Mouse (Mus musculus): Measurements from ENCODE around the gene Tmem222.

DNA sequence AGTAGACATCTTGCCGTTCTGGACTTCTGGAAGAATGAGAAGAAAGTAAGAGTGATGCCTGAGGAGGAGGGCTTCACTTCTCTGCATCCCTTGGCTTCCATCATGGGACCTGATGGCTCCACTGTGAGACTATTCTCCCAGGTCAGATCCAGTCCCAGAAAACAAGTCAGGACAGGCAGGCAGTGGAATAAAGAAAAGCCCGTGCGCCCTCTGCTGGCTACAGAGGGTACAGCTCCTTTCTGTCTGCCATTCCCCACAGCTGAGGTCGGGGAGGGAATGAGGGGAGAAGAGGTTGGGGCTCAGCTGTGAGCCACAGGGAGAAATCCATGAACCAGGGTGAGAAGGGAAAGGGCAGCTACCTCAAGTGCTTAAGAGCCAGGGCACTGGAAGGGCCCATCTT, 24.2 kb upstream of the Tmem222 start:
- TF ChIP-seq POLR2A (IDR thresholded peaks at IDR 0.05; ENCODE audit: insufficient read depth, low read length) (no peak), CTCF (IDR thresholded peaks at IDR 0.05; ENCODE audit: low read depth, low read length) (peak; percentile 87)

Measured in ES-Bruce4 (cell line).